Mouse (Mus musculus) G1E (cell line): Measurements from ENCODE around the gene Myh6.

Experiments used
- CTCF ChIP-seq: IDR thresholded peaks from 2 replicates; pipeline ENCODE4 v1.5.1; 2012; ENCODE audit warnings: low read depth, low read length, inconsistent platforms, mixed read lengths
- GATA1 ChIP-seq: IDR thresholded peaks from 2 replicates; pipeline ENCODE4 v1.6.1; 2012; ENCODE audit warnings: borderline replicate concordance, low read length, inconsistent platforms, mixed read lengths
- GATA2 ChIP-seq: IDR thresholded peaks from 2 replicates; pipeline ENCODE4 v1.6.1; 2012; ENCODE audit warnings: low read depth, low read length, inconsistent platforms, borderline replicate concordance
- POLR2AphosphoS5 ChIP-seq: IDR thresholded peaks from 2 replicates; pipeline ENCODE4 v1.6.1; 2012; ENCODE audit warnings: low read depth, low read length, inconsistent platforms; ENCODE audit not compliant: insufficient replicate concordance
- TAL1 ChIP-seq: conservative IDR thresholded peaks from 2 replicates; pipeline ENCODE4 v1.6.1; 2012; ENCODE audit warnings: low read depth, low read length, inconsistent platforms, mixed read lengths

DNA sequence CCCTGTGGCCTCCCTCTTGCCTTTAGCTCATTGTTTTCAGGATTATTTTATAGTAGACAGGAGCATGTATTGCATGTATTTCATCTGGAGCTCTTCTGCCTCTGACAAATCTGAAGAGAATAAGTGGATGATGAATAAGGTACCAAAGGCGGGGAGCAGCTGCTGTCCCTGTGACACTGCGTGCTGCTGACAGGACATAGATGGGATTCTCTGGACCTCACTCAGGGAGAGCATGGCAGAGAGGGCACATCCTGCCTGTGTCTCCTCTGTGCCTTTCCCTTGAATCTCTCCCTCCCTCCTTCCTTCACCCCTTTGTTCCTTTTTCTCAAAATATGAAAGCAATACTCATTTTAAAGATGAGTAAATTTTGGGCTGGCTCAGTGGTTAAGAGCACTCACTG, 38.8 kb upstream of the Myh6 start:
- TF ChIP-seq CTCF, result no peak
- no peak for TF ChIP-seq GATA1
- TF ChIP-seq TAL1, result no peak
- no peak for TF ChIP-seq POLR2AphosphoS5
- no peak for TF ChIP-seq GATA2
